Mouse (Mus musculus) lung, postnatal 0 days (tissue): ENCODE results near the gene Shcbp1. TPM values are rescaled to one million over a fixed set of nuclear protein-coding genes. Genes with fewer than 3 reads are reported as not detected.

Experiments used
- ATAC-seq: fragments of 200-750 bp; cut with Nextera tagmentation; 2 replicates; pipeline ENCODE4 v1.8.0; 2017; ENCODE audit warnings: moderate library complexity
- DNase-seq: peaks from one replicate; pipeline ENCODE4 v3.0.0-alpha.2; 2016; ENCODE audit warnings: low spot score
- H3K27ac ChIP-seq: fragments of 300-500 bp; sonication (generic); 2 replicates; pipeline ENCODE4 v1.5.1; 2014; ENCODE audit warnings: antibody characterized with exemption, mild to moderate bottlenecking, low read length, mixed read lengths
- H3K27me3 ChIP-seq: fragments of 300-500 bp; sonication (generic); replicated peaks from 2 replicates; pipeline ENCODE4 v1.6.1; 2014; ENCODE audit warnings: low read length, mixed read lengths; ENCODE audit not compliant: insufficient read depth
- H3K36me3 ChIP-seq: fragments of 300-500 bp; sonication (generic); 2 replicates; pipeline ENCODE4 v1.6.1; 2014; ENCODE audit warnings: low read length, mixed read lengths; ENCODE audit not compliant: insufficient read depth
- H3K4me1 ChIP-seq: fragments of 300-500 bp; sonication (generic); 2 replicates; pipeline ENCODE4 v1.6.1; 2014; ENCODE audit warnings: antibody characterized with exemption, low read depth, low read length, mixed read lengths; ENCODE audit not compliant: insufficient read depth
- H3K4me2 ChIP-seq: fragments of 300-500 bp; sonication (generic); replicated peaks from 2 replicates; pipeline ENCODE4 v1.6.1; 2014; ENCODE audit warnings: low read depth, mild to moderate bottlenecking, low read length, moderate library complexity, mixed read lengths
- H3K4me3 ChIP-seq: fragments of 300-500 bp; sonication (generic); 2 replicates; pipeline ENCODE4 v1.5.1; 2014; ENCODE audit warnings: low read depth, low read length
- H3K9ac ChIP-seq: fragments of 300-500 bp; sonication (generic); replicated peaks from 2 replicates; pipeline ENCODE4 v1.6.1; 2014; ENCODE audit warnings: low read depth, mild to moderate bottlenecking
- H3K9me3 ChIP-seq: fragments of 300-500 bp; sonication (generic); 2 replicates; pipeline ENCODE4 v1.6.1; 2016; ENCODE audit warnings: low read length, mixed read lengths
- CTCF ChIP-seq: IDR thresholded peaks from 2 replicates; pipeline ENCODE4 v1.5.1; 2016; ENCODE audit warnings: antibody characterized with exemption, mild to moderate bottlenecking
- EP300 ChIP-seq: IDR thresholded peaks from 2 replicates; pipeline ENCODE4 v1.6.1; 2016; ENCODE audit warnings: antibody characterized with exemption, mild to moderate bottlenecking, control low read depth
- whole genome bisulfite sequencing: fragments of 180-500 bp; shearing (Covaris S2); extraction: QIAGEN DNeasy Blood & Tissue Kit; methylation state at CpG from one replicate; pipeline ENCODE4 v1.1.7; 2014; 5-methylcytosine and 5-hydroxymethylcytosine counted together
- polyA plus RNA-seq: library from polyadenylated mRNA; unstranded; fragments of >200 nt; fragmentation: Nextera tagmentation; extraction: Ambion mirVana; gene quantifications from 2 replicates; pipeline ENCODE4 v1.2.1, GENCODE M21; 2015

Shcbp1 gene
- 3.0 and 4.7 TPM in 2 replicates for polyA plus RNA-seq

DNA sequence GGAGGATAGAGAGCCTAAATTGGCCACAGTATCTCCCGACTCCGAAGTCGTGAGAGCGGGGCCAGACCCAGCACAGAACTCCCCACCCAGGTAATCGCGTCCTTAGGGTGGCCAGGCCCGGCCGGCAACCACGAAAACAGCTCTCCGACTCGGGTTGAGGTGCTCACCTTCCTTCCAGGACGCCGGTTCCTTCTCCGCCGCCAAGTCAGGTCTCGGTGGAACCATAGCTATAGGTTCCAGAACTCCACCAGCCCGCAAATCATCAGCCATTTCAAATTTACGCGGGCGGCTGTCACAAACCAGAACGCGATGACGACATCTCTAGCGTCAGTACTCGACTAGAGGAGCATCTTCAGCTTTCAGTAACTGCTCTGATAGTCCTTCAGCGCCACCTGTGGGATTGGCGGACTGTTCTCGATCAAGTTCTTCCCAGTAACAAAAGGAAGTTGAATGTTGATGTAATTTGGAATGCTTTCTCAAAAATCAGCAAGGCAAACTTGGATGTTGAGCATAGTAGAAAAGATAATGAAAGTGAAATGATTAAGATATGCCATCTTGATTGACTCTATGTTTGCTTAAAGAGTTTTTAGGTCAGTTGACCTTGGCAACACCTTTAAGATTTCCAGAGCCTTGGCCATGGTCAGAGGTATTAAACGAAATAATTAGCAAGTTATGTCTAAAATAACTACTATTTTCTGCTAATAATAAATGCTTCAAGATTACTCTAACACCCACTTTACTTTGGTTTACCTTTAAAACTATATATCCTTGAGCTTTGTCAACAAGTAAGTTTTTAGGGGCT lies at the start of gene Shcbp1:
Gene Shcbp1, minus strand, starts transcription at position 314 of the 802 bp plus-strand sequence.
- ATAC-seq (peak; percentile 98), DNase-seq (peak; percentile 98)
- Histone ChIP-seq H3K9me3 (no peaks in the 10 kb centered on the region), H3K36me3 (no peaks in the 10 kb centered on the region), H3K4me2 (peak within 1 kb of the TSS; percentile 75), H3K27ac (no peak within 1 kb of the TSS), H3K27me3 (no peaks in the 10 kb centered on the region), H3K4me3 (peak within 1 kb of the TSS; percentile 53), H3K4me1 (no peaks in the 10 kb centered on the region), H3K9ac (peak within 1 kb of the TSS; percentile 23; the same call in 1 of the 2 replicates)
- 4% methylated on average over 29 of the region's 29 CpGs for WGBS
- TF ChIP-seq CTCF (peak; percentile 84), EP300 (no peak)

DNA sequence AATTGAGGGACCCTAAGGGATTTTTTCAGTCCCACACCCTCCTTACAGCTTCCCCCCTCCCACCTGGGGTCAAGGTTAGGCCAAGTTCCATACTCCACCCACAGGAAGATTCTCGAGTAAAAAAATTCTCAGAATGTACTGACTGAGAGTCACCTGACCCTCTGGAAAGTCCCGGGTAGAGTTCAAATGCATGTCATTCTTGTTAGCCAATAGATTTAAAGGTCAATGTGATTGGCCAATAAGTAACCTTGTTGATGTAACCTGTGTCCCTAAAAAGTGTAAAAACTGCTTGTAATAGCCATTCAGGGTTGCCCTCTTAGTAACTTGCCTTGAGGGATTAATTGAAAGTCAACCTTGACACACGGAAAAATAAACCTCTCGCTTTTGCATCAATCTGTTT lies 29.5 kb upstream of the Shcbp1 start:
- Histone ChIP-seq H3K4me1 (no peaks in the 10 kb centered on the region), H3K4me3 (no peak overlapping the region), H3K27me3 (no peaks in the 10 kb centered on the region), H3K4me2 (no peak overlapping the region), H3K36me3 (no peaks in the 10 kb centered on the region), H3K9ac (no peak overlapping the region), H3K9me3 (no peaks in the 10 kb centered on the region), H3K27ac (no peak overlapping the region)
- no peak for ATAC-seq
- no peak for DNase-seq
- WGBS: 80% methylated on average over 4 of the region's 4 CpGs
- TF ChIP-seq CTCF (no peak), EP300 (no peak)

DNA sequence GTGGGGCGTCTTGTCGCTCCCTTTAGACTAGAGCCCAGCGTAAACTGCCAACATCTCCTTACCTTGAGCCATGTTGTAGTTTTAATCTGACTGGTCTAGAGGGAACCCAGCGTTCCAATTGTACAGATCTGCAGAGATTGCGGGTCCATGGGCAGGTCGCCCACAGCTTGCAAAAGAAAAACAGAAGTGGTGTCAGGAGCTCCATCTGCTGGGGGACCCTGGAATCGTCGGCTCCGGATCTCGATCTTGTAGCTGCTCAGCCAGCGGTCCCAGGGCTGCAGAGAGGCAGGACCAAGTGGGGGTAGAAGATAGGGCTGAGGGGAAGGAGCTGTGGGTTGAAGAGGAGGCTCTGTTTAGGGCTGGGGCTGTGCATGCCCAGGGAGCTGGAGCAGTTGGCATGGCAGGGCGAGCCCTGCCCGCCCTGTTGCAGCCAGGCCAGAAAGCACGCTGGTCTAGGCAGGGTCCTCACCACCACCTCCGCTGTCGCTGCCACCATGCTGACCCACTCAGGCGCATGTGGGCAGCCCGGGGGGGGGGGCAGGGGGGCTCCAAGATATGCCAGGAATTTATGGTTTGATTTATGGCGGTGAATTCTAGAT lies 21.3 kb upstream of the Shcbp1 start:
- Histone ChIP-seq H3K36me3 (no peaks in the 10 kb centered on the region), H3K27ac (no peak overlapping the region), H3K27me3 (no peaks in the 10 kb centered on the region), H3K9ac (no peak overlapping the region), H3K9me3 (no peaks in the 10 kb centered on the region), H3K4me1 (no peaks in the 10 kb centered on the region), H3K4me3 (no peak overlapping the region), H3K4me2 (no peak overlapping the region)
- DNase-seq (peak; percentile 7), ATAC-seq (no peak)
- 59% methylated on average over 18 of the region's 19 CpGs for WGBS
- no peak for TF ChIP-seq EP300
- TF ChIP-seq CTCF: peak; percentile 57

- WGBS: 44% methylated on average over 5 of the region's 6 CpGs
- ATAC-seq: no peak
- Histone ChIP-seq H3K36me3 (no peaks in the 10 kb centered on the region), H3K27ac (no peak overlapping the region), H3K9ac (no peak overlapping the region), H3K9me3 (no peaks in the 10 kb centered on the region), H3K4me3 (no peak overlapping the region), H3K4me1 (no peaks in the 10 kb centered on the region), H3K4me2 (no peak overlapping the region), H3K27me3 (no peaks in the 10 kb centered on the region)
- no peak for DNase-seq
- TF ChIP-seq CTCF (no peak), EP300 (no peak)
Observed at GRCm38 (mm10) chr8:4778266-4778665, 1.1 kb downstream of the Shcbp1 start.

DNA sequence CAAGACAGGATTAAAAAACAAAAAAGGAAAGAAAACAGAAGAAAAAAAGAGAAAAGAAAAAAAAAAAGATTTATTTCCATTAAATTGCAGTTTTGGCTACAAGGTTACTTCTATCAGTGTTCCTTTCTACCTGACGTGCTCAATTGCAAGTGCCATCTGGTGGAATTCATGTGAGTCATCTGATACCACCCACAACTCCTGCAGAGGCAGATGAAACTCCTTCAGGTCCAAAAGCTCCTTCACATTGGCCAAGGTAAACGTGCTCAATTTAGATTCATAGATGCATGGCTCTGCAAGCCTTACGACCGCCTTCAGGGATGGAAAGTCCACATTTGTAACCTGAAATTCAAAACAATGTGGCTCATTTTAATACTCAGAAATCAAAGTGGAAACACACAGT lies 14.6 kb downstream of the Shcbp1 start:
- TF ChIP-seq CTCF (no peak), EP300 (no peak)
- Histone ChIP-seq H3K4me3 (no peak overlapping the region), H3K4me1 (no peaks in the 10 kb centered on the region), H3K4me2 (no peak overlapping the region), H3K36me3 (no peaks in the 10 kb centered on the region), H3K27me3 (no peaks in the 10 kb centered on the region), H3K9ac (no peak overlapping the region), H3K9me3 (no peaks in the 10 kb centered on the region), H3K27ac (no peak overlapping the region)
- no peak for DNase-seq
- 91% methylated on average over 4 of the region's 4 CpGs for WGBS
- ATAC-seq: no peak

DNA sequence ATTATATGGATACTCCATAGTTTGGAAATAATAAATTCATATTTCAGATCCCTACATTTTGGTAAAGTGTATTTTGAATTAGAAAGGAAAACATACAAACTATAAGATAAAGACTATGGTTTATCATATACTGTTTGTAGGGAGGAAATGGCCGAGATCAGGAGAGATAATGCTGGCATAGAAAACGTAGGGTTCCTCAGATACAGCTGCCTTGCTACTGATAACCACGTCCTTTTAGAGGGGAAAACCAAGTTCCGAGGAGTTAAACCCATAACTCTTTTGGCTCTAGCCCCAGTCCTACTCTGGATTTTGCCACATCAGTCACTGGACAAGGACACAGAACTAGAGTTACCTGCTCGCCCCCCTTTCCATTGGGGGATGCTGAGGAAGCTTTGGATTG lies 26.3 kb downstream of the Shcbp1 start:
- Histone ChIP-seq H3K9me3 (no peaks in the 10 kb centered on the region), H3K27ac (no peak overlapping the region), H3K4me1 (no peaks in the 10 kb centered on the region), H3K27me3 (no peaks in the 10 kb centered on the region), H3K36me3 (no peaks in the 10 kb centered on the region), H3K4me2 (no peak overlapping the region), H3K9ac (no peak overlapping the region), H3K4me3 (no peak overlapping the region)
- WGBS: 74% methylated on average over 5 of the region's 5 CpGs
- no peak for TF ChIP-seq EP300
- TF ChIP-seq CTCF: no peak
- no peak for DNase-seq
- no peak for ATAC-seq
